Mouse (Mus musculus) myocyte (in vitro differentiated cells): ENCODE measurements around the gene 2310022A10Rik. TPM values are rescaled to one million over a fixed set of nuclear protein-coding genes. Genes with fewer than 3 reads are reported as not detected.

ENCODE experiments used
- H3K27me3 ChIP-seq: one replicate; pipeline ENCODE4 v1.6.1; 2011; ENCODE audit not compliant: control insufficient read depth, insufficient read depth, insufficient read length
- H3K36me3 ChIP-seq: one replicate; pipeline ENCODE4 v1.6.1; 2011; ENCODE audit not compliant: control insufficient read depth, insufficient read depth
- H3K4me2 ChIP-seq: one replicate; pipeline ENCODE4 v1.6.1; 2011; ENCODE audit warnings: low read depth, control low read depth
- H3K4me3 ChIP-seq: one replicate; pipeline ENCODE4 v1.5.1; 2011; ENCODE audit warnings: mild to moderate bottlenecking, control low read depth, moderate library complexity
- H3K79me2 ChIP-seq: one replicate; pipeline ENCODE4 v1.6.1; 2011; ENCODE audit not compliant: control insufficient read depth, insufficient read depth
- H3ac ChIP-seq: one replicate; pipeline ENCODE4 v1.6.1; 2011; ENCODE audit not compliant: control insufficient read depth, insufficient read length
- CEBPB ChIP-seq: IDR thresholded peaks from 2 replicates; pipeline ENCODE4 v1.6.1; 2011; ENCODE audit warnings: mild to moderate bottlenecking, moderate library complexity; ENCODE audit not compliant: poor library complexity, insufficient read depth, severe bottlenecking
- E2F4 ChIP-seq: IDR thresholded peaks from one replicate; pipeline ENCODE4 v1.6.1; 2011; ENCODE audit warnings: mild to moderate bottlenecking, control low read depth, moderate library complexity; ENCODE audit not compliant: insufficient read depth
- MAX ChIP-seq: IDR thresholded peaks from one replicate; pipeline ENCODE4 v1.6.1; 2011; ENCODE audit warnings: low read depth, mild to moderate bottlenecking, control low read depth
- MYOD1 ChIP-seq, 3 experiments: IDR thresholded peaks; one replicate each; pipeline ENCODE4 v1.6.1; 2011; ENCODE audit warnings: control low read depth in 2 of 3, low read depth in 2 of 3, mild to moderate bottlenecking in 2 of 3, moderate library complexity in 1 of 3; ENCODE audit not compliant: insufficient read length in 2 of 3, control insufficient read depth in 1 of 3
- MYOG ChIP-seq, 3 experiments: IDR thresholded peaks; one replicate each; pipeline ENCODE4 v1.6.1; 2011; ENCODE audit warnings: control low read depth in 2 of 3, low read depth in 2 of 3, mild to moderate bottlenecking in 2 of 3; ENCODE audit not compliant: insufficient read length in 2 of 3, control insufficient read depth in 1 of 3, insufficient read depth in 1 of 3
- POLR2A ChIP-seq: IDR thresholded peaks from one replicate; pipeline ENCODE4 v1.6.1; 2011; ENCODE audit warnings: low read depth, mild to moderate bottlenecking, control low read depth, moderate library complexity; ENCODE audit not compliant: insufficient read length
- POLR2AphosphoS2 ChIP-seq: IDR thresholded peaks from one replicate; pipeline ENCODE4 v1.6.1; 2011; ENCODE audit warnings: low read depth, control low read depth; ENCODE audit not compliant: insufficient read length
- REST ChIP-seq: IDR thresholded peaks from one replicate; pipeline ENCODE4 v1.6.1; 2011; ENCODE audit warnings: mild to moderate bottlenecking, control low read depth, moderate library complexity; ENCODE audit not compliant: insufficient read depth, insufficient read length
- SRF ChIP-seq: IDR thresholded peaks from one replicate; pipeline ENCODE4 v1.6.1; 2011; ENCODE audit warnings: low read depth; ENCODE audit not compliant: control insufficient read depth, insufficient read length
- TCF12 ChIP-seq: IDR thresholded peaks from one replicate; pipeline ENCODE4 v1.6.1; 2011; ENCODE audit warnings: mild to moderate bottlenecking, control low read depth; ENCODE audit not compliant: poor library complexity, insufficient read depth, severe bottlenecking
- TCF3 ChIP-seq: IDR thresholded peaks from one replicate; pipeline ENCODE4 v1.6.1; 2011; ENCODE audit warnings: low read depth, control low read depth; ENCODE audit not compliant: insufficient read length
- USF1 ChIP-seq: IDR thresholded peaks from one replicate; pipeline ENCODE4 v1.6.1; 2011; ENCODE audit warnings: low read depth, mild to moderate bottlenecking, control low read depth, moderate library complexity
- polyA plus RNA-seq: library from polyadenylated mRNA; unstranded; fragments of >200 nt; fragmentation: generic; extraction: Trizol; gene quantifications from one replicate; pipeline ENCODE4 v1.2.1, GENCODE M21; 2012; ENCODE audit warnings: missing spikeins

2310022A10Rik gene
- polyA plus RNA-seq, 1 experiment: 35.5 TPM

- TF ChIP-seq USF1 (no peak), REST (no peak), TCF3 (no peak), TCF12 (no peak), CEBPB (no peak), E2F4 (no peak), SRF (no peak), POLR2AphosphoS2 (no peak), MYOD1 (IDR thresholded peaks at IDR 0.05; ENCODE audit: control insufficient read depth in 1 of 3, insufficient read length in 2 of 3, low read depth in 2 of 3) (no peak)
- H3K36me3 ChIP-seq: no peaks in the 10 kb centered on the region
- H3K4me2 ChIP-seq: peak overlapping the region; percentile 93
- H3ac ChIP-seq: peak overlapping the region; percentile 15
- H3K79me2 ChIP-seq: no peaks in the 10 kb centered on the region
- H3K27me3 ChIP-seq: no peaks in the 10 kb centered on the region
- H3K4me3 ChIP-seq: peak overlapping the region; percentile 44
These were observed 10.0 kb upstream of the 2310022A10Rik start for GRCm38 (mm10) chr7:27543065-27543464.

GRCm38 (mm10) chr7:27543851-27544250 lies 9.2 kb upstream of the 2310022A10Rik start:
- TF ChIP-seq REST (no peak), SRF (no peak), MYOD1 (IDR thresholded peaks at IDR 0.05; ENCODE audit: control insufficient read depth in 1 of 3, insufficient read length in 2 of 3, low read depth in 2 of 3) (no peak), POLR2A (no peak)
- H3K36me3 ChIP-seq: no peaks in the 10 kb centered on the region
- H3K4me3 ChIP-seq: no peak overlapping the region
- no peaks in the 10 kb centered on the region for H3K27me3 ChIP-seq
- H3K4me2 ChIP-seq: no peak overlapping the region
- H3ac ChIP-seq: no peak overlapping the region
- H3K79me2 ChIP-seq: no peaks in the 10 kb centered on the region

DNA sequence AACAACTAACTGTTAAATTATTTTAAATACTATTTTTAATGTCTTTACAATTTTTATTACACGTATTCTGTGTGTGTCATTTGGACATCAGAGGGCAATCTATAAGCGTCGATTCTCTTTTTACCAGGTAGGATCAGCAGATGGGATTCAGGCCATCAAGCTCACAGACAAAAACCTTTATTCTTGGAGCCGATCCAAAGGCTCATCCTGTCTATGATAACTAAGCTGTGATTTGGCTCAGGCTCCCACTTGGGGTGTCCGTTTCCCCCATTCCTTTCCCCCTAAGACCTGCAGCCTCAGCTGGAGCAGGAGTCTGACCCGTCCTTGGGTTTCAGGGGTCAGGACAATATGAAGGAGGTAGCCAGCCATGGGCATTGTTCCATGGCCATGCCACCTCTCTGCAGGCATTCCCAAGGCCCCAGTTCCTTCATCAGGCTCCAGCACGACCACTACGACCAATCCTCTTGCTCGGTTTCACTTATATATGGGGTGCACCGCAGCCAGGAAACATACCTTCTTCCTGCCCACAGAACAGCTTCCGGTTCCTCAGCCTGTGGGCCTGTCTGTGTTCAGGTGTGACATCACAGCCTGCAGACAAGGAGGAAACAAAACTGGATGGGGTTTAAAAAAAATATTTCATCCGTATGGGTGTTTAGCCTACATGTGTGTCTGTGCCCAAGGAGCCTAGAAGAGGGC lies 8.2 kb upstream of the 2310022A10Rik start:
- Histone ChIP-seq H3K27me3 (no peaks in the 10 kb centered on the region), H3K4me2 (no peak overlapping the region), H3K36me3 (no peaks in the 10 kb centered on the region), H3K4me3 (no peak overlapping the region), H3ac (no peak overlapping the region), H3K79me2 (no peaks in the 10 kb centered on the region)
- TF ChIP-seq MAX (no peak), POLR2AphosphoS2 (no peak), E2F4 (no peak), SRF (no peak), TCF12 (no peak), USF1 (no peak), TCF3 (no peak), MYOD1 (IDR thresholded peaks at IDR 0.05; ENCODE audit: control insufficient read depth in 1 of 3, insufficient read length in 2 of 3, low read depth in 2 of 3) (no peak), MYOG (IDR thresholded peaks at IDR 0.05; ENCODE audit: control insufficient read depth in 1 of 3, insufficient read depth in 1 of 3, insufficient read length in 2 of 3, low read depth in 2 of 3) (no peak), POLR2A (no peak)

- Histone ChIP-seq H3K36me3 (no peaks in the 10 kb centered on the region), H3K4me2 (no peak overlapping the region), H3K27me3 (no peaks in the 10 kb centered on the region), H3ac (no peak overlapping the region), H3K79me2 (peaks cover 14% of the 10 kb centered on the region), H3K4me3 (no peak overlapping the region)
- no peak for TF ChIP-seq MYOD1 (IDR thresholded peaks at IDR 0.05; ENCODE audit: control insufficient read depth in 1 of 3, insufficient read length in 2 of 3, low read depth in 2 of 3)
- TF ChIP-seq MAX: no peak
- TF ChIP-seq REST: no peak
- TF ChIP-seq TCF3: no peak
- TF ChIP-seq MYOG (IDR thresholded peaks at IDR 0.05; ENCODE audit: control insufficient read depth in 1 of 3, insufficient read depth in 1 of 3, insufficient read length in 2 of 3, low read depth in 2 of 3): no peak
- TF ChIP-seq E2F4: no peak
- no peak for TF ChIP-seq TCF12
- no peak for TF ChIP-seq POLR2A
- no peak for TF ChIP-seq SRF
- TF ChIP-seq CEBPB: no peak
- no peak for TF ChIP-seq USF1
- no peak for TF ChIP-seq POLR2AphosphoS2
These were observed 3.4 kb upstream of the 2310022A10Rik start for GRCm38 (mm10) chr7:27549597-27549996.

GRCm38 (mm10) chr7:27552070-27552469 lies 963 bp upstream of the 2310022A10Rik start:
- TF ChIP-seq TCF3 (no peak), TCF12 (no peak), MAX (no peak), REST (no peak), E2F4 (no peak), CEBPB (no peak), POLR2A (no peak), MYOG (IDR thresholded peaks at IDR 0.05; ENCODE audit: control insufficient read depth in 1 of 3, insufficient read depth in 1 of 3, insufficient read length in 2 of 3, low read depth in 2 of 3) (no peak), POLR2AphosphoS2 (no peak), USF1 (no peak), MYOD1 (IDR thresholded peaks at IDR 0.05; ENCODE audit: control insufficient read depth in 1 of 3, insufficient read length in 2 of 3, low read depth in 2 of 3) (no peak)
- Histone ChIP-seq H3K79me2 (peaks cover 33% of the 10 kb centered on the region), H3K4me3 (peak overlapping the region; percentile 86), H3ac (peak overlapping the region; percentile 69), H3K4me2 (peak overlapping the region; percentile 71), H3K36me3 (peaks cover 4% of the 10 kb centered on the region), H3K27me3 (no peaks in the 10 kb centered on the region)
